Mouse (Mus musculus): ENCODE measurements around the gene Il20. TPM values are rescaled to one million over a fixed set of nuclear protein-coding genes. Genes with fewer than 3 reads are reported as not detected.

Gene Il20
- total and polyA plus RNA-seq, 2 experiments from 2014 or later: not detected

- Histone ChIP-seq H3K4me2 (ENCODE audit: low read depth, low read length) (no peak overlapping the region), H3K27ac (ENCODE audit: low read depth) (no peak overlapping the region), H3K36me3 (replicated peaks; ENCODE audit: control insufficient read depth, insufficient read depth, low read length) (no peaks in the 10 kb centered on the region), H3K4me3 (ENCODE audit: low read depth, low read length) (no peak overlapping the region), H3K27me3 (ENCODE audit: control insufficient read depth, insufficient read depth, low read length) (no peaks in the 10 kb centered on the region), H3K4me1 (ENCODE audit: control insufficient read depth, insufficient read depth) (no peaks in the 10 kb centered on the region), H3K9ac (replicated peaks; ENCODE audit: low read depth, low read length) (no peak overlapping the region), H3K9me3 (replicated peaks; ENCODE audit: control insufficient read depth, low read length) (no peaks in the 10 kb centered on the region)
- 72% methylated on average over 9 of the region's 9 CpGs for WGBS
- ATAC-seq (ENCODE audit: insufficient read depth, low read depth) (no peak), DNase-seq (ENCODE audit: low spot score) (no peak)
- TF ChIP-seq EP300 (IDR thresholded peaks at IDR 0.05; ENCODE audit: low read depth) (no peak), CTCF (IDR thresholded peaks at IDR 0.05; ENCODE audit: low read depth) (no peak)
Measured at GRCm38 (mm10) chr1:130893329-130894040, 17.8 kb downstream of the Il20 start.

GRCm38 (mm10) chr1:130892446-130892845, 18.8 kb downstream of the Il20 start:
- no peak for ATAC-seq (ENCODE audit: insufficient read depth, low read depth)
- H3K27me3 ChIP-seq (ENCODE audit: control insufficient read depth, insufficient read depth, low read length): no peaks in the 10 kb centered on the region
- WGBS: 56% methylated on average over 1 of the region's 1 CpGs
- TF ChIP-seq EP300 (IDR thresholded peaks at IDR 0.05; ENCODE audit: low read depth) (no peak), CTCF (IDR thresholded peaks at IDR 0.05; ENCODE audit: low read depth) (no peak)
- H3K4me2 ChIP-seq (ENCODE audit: low read depth, low read length): no peak overlapping the region
- DNase-seq (ENCODE audit: low spot score): no peak
- H3K27ac ChIP-seq (ENCODE audit: low read depth): no peak overlapping the region
- no peaks in the 10 kb centered on the region for H3K4me1 ChIP-seq (ENCODE audit: control insufficient read depth, insufficient read depth)
- no peaks in the 10 kb centered on the region for H3K36me3 ChIP-seq (replicated peaks; ENCODE audit: control insufficient read depth, insufficient read depth, low read length)
- H3K9me3 ChIP-seq (replicated peaks; ENCODE audit: control insufficient read depth, low read length): no peaks in the 10 kb centered on the region
- H3K9ac ChIP-seq (replicated peaks; ENCODE audit: low read depth, low read length): no peak overlapping the region
- H3K4me3 ChIP-seq (ENCODE audit: low read depth, low read length): no peak overlapping the region

DNA sequence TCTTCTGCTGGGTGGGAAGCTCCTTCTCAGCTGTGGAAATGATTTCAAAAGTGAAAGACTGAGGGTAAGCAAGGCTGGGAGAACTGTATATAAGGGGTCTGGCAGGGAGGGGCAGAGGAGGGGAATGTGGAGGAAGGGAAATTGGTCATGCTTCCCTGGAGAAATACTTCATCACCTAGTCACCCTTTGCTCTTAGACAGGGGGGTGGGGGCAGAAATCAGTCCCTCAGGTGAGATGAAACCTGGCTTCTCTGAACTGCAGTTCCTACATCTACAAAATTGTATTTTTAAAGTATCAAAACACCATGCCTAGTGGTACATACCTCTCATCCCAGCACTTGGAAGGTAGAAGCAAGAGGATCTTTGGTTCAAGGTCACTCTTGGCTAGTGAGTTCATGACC, 23.9 kb downstream of the Il20 start, which contains the start of gene Il24:
Il24 (minus strand) TSS at position 101 of the 400 bp plus-strand sequence.
- H3K4me1 ChIP-seq (ENCODE audit: control insufficient read depth, insufficient read depth): no peaks in the 10 kb centered on the region
- ATAC-seq (ENCODE audit: insufficient read depth, low read depth) (no peak), DNase-seq (ENCODE audit: low spot score) (no peak)
- H3K9me3 ChIP-seq (replicated peaks; ENCODE audit: control insufficient read depth, low read length): no peaks in the 10 kb centered on the region
- no peak within 1 kb of the TSS for H3K4me3 ChIP-seq (ENCODE audit: low read depth, low read length)
- no peaks in the 10 kb centered on the region for H3K27me3 ChIP-seq (ENCODE audit: control insufficient read depth, insufficient read depth, low read length)
- H3K9ac ChIP-seq (replicated peaks; ENCODE audit: low read depth, low read length): no peak within 1 kb of the TSS
- H3K27ac ChIP-seq (ENCODE audit: low read depth): no peak within 1 kb of the TSS
- H3K36me3 ChIP-seq (replicated peaks; ENCODE audit: control insufficient read depth, insufficient read depth, low read length): no peaks in the 10 kb centered on the region
- no peak within 1 kb of the TSS for H3K4me2 ChIP-seq (ENCODE audit: low read depth, low read length)
- TF ChIP-seq EP300 (IDR thresholded peaks at IDR 0.05; ENCODE audit: low read depth) (no peak), CTCF (IDR thresholded peaks at IDR 0.05; ENCODE audit: low read depth) (no peak)

GRCm38 (mm10) chr1:130883146-130883545, 28.1 kb downstream of the Il20 start:
- no peak for TF ChIP-seq EP300 (IDR thresholded peaks at IDR 0.05; ENCODE audit: low read depth)
- no peak for TF ChIP-seq CTCF (IDR thresholded peaks at IDR 0.05; ENCODE audit: low read depth)
- no peak overlapping the region for H3K4me3 ChIP-seq (ENCODE audit: low read depth, low read length)
- no peak overlapping the region for H3K27ac ChIP-seq (ENCODE audit: low read depth)
- no peaks in the 10 kb centered on the region for H3K4me1 ChIP-seq (ENCODE audit: control insufficient read depth, insufficient read depth)
- no peak overlapping the region for H3K9ac ChIP-seq (replicated peaks; ENCODE audit: low read depth, low read length)
- no peaks in the 10 kb centered on the region for H3K36me3 ChIP-seq (replicated peaks; ENCODE audit: control insufficient read depth, insufficient read depth, low read length)
- no peak overlapping the region for H3K4me2 ChIP-seq (ENCODE audit: low read depth, low read length)
- 77% methylated on average over 4 of the region's 4 CpGs for WGBS
- ATAC-seq (ENCODE audit: insufficient read depth, low read depth): no peak
- H3K27me3 ChIP-seq (ENCODE audit: control insufficient read depth, insufficient read depth, low read length): peaks cover 17% of the 10 kb centered on the region
- no peaks in the 10 kb centered on the region for H3K9me3 ChIP-seq (replicated peaks; ENCODE audit: control insufficient read depth, low read length)
- DNase-seq (ENCODE audit: low spot score): no peak

DNA sequence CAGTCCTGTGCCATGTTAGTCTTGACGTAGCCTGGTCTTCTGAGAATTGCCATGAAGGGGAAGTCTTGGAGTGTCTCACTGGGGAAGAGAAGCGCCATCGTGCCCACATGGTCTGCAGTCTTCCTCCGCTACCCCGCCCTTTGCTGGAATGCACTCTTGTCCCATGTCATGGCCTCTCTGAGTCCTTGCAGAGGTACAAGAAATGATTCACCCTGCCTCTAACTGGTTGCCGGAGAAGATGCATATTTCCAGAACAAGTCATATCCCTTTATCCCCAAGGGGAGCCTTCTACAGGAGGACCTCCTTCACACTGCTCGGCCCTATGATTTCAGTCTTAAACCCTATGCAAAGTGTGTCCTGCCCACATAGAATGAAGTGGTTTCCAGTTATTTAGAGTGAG, 31.3 kb downstream of the Il20 start:
- TF ChIP-seq CTCF (IDR thresholded peaks at IDR 0.05; ENCODE audit: low read depth) (no peak), EP300 (IDR thresholded peaks at IDR 0.05; ENCODE audit: low read depth) (no peak)
- DNase-seq (ENCODE audit: low spot score) (no peak), ATAC-seq (ENCODE audit: insufficient read depth, low read depth) (no peak)
- Histone ChIP-seq H3K27me3 (ENCODE audit: control insufficient read depth, insufficient read depth, low read length) (peaks cover 27% of the 10 kb centered on the region), H3K36me3 (replicated peaks; ENCODE audit: control insufficient read depth, insufficient read depth, low read length) (no peaks in the 10 kb centered on the region), H3K9ac (replicated peaks; ENCODE audit: low read depth, low read length) (no peak overlapping the region), H3K4me1 (ENCODE audit: control insufficient read depth, insufficient read depth) (no peaks in the 10 kb centered on the region), H3K4me2 (ENCODE audit: low read depth, low read length) (no peak overlapping the region), H3K27ac (ENCODE audit: low read depth) (no peak overlapping the region), H3K9me3 (replicated peaks; ENCODE audit: control insufficient read depth, low read length) (no peaks in the 10 kb centered on the region), H3K4me3 (ENCODE audit: low read depth, low read length) (no peak overlapping the region)
- WGBS: 87% methylated on average over 7 of the region's 7 CpGs
